Mouse (Mus musculus) embryonic fibroblast, embryonic 13.5 days (primary cell): ENCODE data around the gene Trim13.

Experiments
- CTCF ChIP-seq: IDR thresholded peaks from 2 replicates; pipeline ENCODE4 v1.5.1; 2011; ENCODE audit warnings: mild to moderate bottlenecking, control low read depth, low read length, moderate library complexity, borderline replicate concordance; ENCODE audit not compliant: insufficient read depth
- POLR2A ChIP-seq: IDR thresholded peaks from 2 replicates; pipeline ENCODE4 v1.6.1; 2011; ENCODE audit warnings: low read depth, mild to moderate bottlenecking, control low read depth, low read length, moderate library complexity

DNA sequence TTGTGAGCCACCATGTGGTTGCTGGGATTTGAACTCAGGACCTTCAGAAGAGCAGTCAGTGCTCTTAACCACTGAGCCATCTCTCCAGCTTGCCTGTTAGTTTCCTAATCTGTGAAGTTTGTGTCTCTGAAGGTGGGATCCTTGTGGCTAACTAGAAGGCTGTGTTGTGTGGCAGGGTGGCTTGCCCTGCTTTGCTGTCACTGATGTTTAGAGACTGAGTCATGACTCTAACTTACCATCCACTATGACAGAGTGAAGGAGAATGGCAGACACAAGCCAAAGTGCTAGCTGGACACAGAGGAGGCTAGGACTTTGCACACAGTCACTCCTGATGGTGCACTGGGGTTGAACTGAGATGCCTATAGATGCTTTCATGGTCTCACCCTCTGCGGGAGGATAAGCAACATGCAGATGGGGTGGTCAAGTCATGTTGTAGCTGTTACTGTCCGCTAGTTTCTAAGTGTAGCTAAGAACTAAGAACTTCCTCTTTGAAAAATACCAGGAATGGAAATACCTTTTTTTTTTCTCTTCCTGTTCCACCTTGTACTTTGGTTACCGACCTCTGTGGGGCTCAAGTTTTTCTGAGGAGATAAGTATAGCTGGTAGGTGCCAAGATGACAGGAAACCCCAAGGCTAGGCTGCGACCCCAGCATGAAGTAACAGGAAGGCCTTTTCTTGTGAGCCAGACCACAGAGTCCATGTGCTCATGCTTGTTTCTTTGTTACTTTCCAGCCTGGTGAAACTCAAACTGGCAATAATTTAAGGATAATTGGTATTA is 8.6 kb upstream of the Trim13 start:
- TF ChIP-seq CTCF (no peak), POLR2A (no peak)
